Mouse (Mus musculus) liver, embryonic 15.5 days (tissue): ENCODE data around the gene Exoc7. TPM values are rescaled to one million over a fixed set of nuclear protein-coding genes. Genes with fewer than 3 reads are reported as not detected.
"Not testable (repeated sequence)": the region's sequence is repeated elsewhere in the genome, so short reads cannot be mapped to it uniquely, and the experiment has no call there.

ENCODE experiments used
- ATAC-seq: fragments of 200-750 bp; cut with Nextera tagmentation; 2 replicates; pipeline ENCODE4 v1.8.0; 2017; ENCODE audit warnings: moderate number of reproducible peaks, mild to moderate bottlenecking, moderate library complexity; ENCODE audit not compliant: insufficient read depth
- H3K27ac ChIP-seq: fragments of 300-500 bp; sonication (generic); replicated peaks from 2 replicates; pipeline ENCODE4 v1.5.1; 2015; ENCODE audit warnings: mild to moderate bottlenecking, inconsistent platforms
- H3K27me3 ChIP-seq: fragments of 300-500 bp; sonication (generic); 2 replicates; pipeline ENCODE4 v1.6.1; 2015; ENCODE audit warnings: mild to moderate bottlenecking, inconsistent platforms
- H3K36me3 ChIP-seq: fragments of 300-500 bp; sonication (generic); replicated peaks from 2 replicates; pipeline ENCODE4 v1.6.1; 2015; ENCODE audit warnings: moderate library complexity, mild to moderate bottlenecking, inconsistent platforms
- H3K4me1 ChIP-seq: fragments of 300-500 bp; sonication (generic); replicated peaks from 2 replicates; pipeline ENCODE4 v1.6.1; 2015; ENCODE audit warnings: inconsistent platforms
- H3K4me2 ChIP-seq: fragments of 300-500 bp; sonication (generic); 2 replicates; pipeline ENCODE4 v1.6.1; 2015; ENCODE audit warnings: moderate library complexity, mild to moderate bottlenecking, inconsistent platforms
- H3K4me3 ChIP-seq: fragments of 300-500 bp; sonication (generic); replicated peaks from 2 replicates; pipeline ENCODE4 v1.5.1; 2015; ENCODE audit warnings: mild to moderate bottlenecking, inconsistent platforms
- H3K9ac ChIP-seq: fragments of 300-500 bp; sonication (generic); 2 replicates; pipeline ENCODE4 v1.6.1; 2015; ENCODE audit warnings: moderate library complexity, mild to moderate bottlenecking, inconsistent platforms
- H3K9me3 ChIP-seq: fragments of 300-500 bp; sonication (generic); replicated peaks from 2 replicates; pipeline ENCODE4 v1.6.1; 2016; ENCODE audit warnings: inconsistent platforms
- WGBS: fragments of 180-500 bp; shearing (Covaris S2); methylation state at CpG from one replicate; pipeline ENCODE4 v1.1.7; 2015; ENCODE audit warnings: mixed read lengths; ENCODE audit not compliant: insufficient replicate concordance; 5-methylcytosine and 5-hydroxymethylcytosine counted together
- polyA plus RNA-seq: library from polyadenylated mRNA; unstranded; fragments of >200 nt; fragmentation: Nextera tagmentation; extraction: Ambion mirVana; gene quantifications from 2 replicates; pipeline ENCODE4 v1.2.1, GENCODE M21; 2015

Gene Exoc7
- polyA plus RNA-seq, 1 experiment from 2014 or later: 19.1 TPM

- Histone ChIP-seq H3K36me3 (peaks cover 38% of the 10 kb centered on the region), H3K27me3 (peaks cover 6% of the 10 kb centered on the region), H3K4me2 (no peak overlapping the region), H3K4me3 (no peak overlapping the region), H3K27ac (no peak overlapping the region), H3K9ac (no peak overlapping the region), H3K9me3 (no peaks in the 10 kb centered on the region), H3K4me1 (peaks cover 36% of the 10 kb centered on the region)
- ATAC-seq: no peak
- 54% methylated on average over 8 of the region's 8 CpGs for WGBS
These were observed 16.5 kb downstream of the Exoc7 start for GRCm38 (mm10) chr11:116290556-116290955.

DNA sequence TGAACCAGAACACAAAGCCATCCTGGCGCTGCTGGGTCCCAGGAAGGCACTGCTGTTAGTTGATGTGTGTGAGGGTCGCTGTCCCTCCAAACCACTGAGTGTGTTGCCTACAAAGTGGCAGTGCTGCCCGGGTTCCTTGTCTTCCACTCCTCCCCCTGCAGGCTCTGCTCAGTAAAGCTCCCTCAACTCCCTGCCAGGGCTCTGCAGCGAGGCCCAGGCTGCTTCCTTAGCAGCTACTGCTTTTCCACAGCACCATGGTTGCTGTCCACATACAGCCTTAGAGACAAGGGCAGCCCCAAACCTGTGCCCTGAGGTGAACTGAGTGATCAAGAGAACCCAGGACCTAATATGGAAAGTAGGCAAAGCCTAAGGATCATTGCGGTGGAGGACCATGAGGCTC is 19.7 kb downstream of the Exoc7 start:
- Histone ChIP-seq H3K4me1 (peaks cover 21% of the 10 kb centered on the region), H3K4me3 (no peak overlapping the region), H3K27me3 (peaks cover 39% of the 10 kb centered on the region), H3K36me3 (peaks cover 29% of the 10 kb centered on the region), H3K4me2 (no peak overlapping the region), H3K27ac (no peak overlapping the region), H3K9ac (no peak overlapping the region), H3K9me3 (no peaks in the 10 kb centered on the region)
- ATAC-seq: no peak
- WGBS: 68% methylated on average over 5 of the region's 5 CpGs

DNA sequence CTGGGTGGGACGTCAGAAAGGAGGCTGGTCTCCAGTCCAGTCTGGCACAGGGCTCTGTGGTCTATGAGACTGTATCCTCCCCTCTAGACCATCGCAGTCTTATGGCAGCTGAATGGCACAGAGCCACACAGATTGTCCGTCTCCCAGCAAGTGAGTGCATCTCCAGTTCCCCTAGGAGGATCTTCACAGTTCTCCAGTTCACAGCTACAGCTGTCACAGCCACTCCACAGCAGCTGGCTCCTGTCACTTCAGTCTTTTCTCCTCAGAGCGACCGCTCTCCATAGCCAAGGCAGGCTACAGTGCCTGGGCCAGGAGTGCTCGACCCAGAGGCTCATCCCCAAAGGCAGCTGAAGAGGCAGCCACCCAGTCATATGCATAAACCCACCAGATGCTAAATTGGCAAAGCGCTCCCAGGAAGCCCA is 21.3 kb downstream of the Exoc7 start:
- no peak overlapping the region for H3K4me2 ChIP-seq
- H3K9me3 ChIP-seq: no peaks in the 10 kb centered on the region
- ATAC-seq: no peak
- no peak overlapping the region for H3K9ac ChIP-seq
- WGBS: 61% methylated on average over 7 of the region's 7 CpGs
- peaks cover 21% of the 10 kb centered on the region for H3K36me3 ChIP-seq
- peaks cover 31% of the 10 kb centered on the region for H3K4me1 ChIP-seq
- peaks cover 54% of the 10 kb centered on the region for H3K27me3 ChIP-seq
- no peak overlapping the region for H3K27ac ChIP-seq
- H3K4me3 ChIP-seq: no peak overlapping the region

DNA sequence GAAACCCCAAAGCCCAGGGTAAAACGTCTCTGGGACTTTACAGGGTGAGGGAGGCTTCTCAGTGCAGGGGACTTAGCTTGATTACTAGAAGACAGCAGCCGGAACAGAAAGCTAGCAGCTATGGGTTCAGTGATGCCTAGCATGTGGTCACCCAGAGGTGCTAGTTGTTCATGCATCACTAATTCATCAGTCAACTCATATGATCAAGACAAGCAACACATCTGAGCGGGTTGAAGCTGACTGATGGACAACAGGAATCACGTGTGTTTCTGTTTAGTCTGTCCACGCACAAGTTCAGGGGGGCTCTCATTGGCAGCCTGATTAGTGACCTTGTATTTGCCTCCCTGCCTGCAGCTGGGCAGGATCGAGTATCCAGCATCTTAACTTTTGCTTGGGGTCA is 23.1 kb downstream of the Exoc7 start:
- peaks cover 25% of the 10 kb centered on the region for H3K4me1 ChIP-seq
- H3K4me2 ChIP-seq: no peak overlapping the region
- 46% methylated on average over 6 of the region's 6 CpGs for WGBS
- H3K4me3 ChIP-seq: no peak overlapping the region
- no peaks in the 10 kb centered on the region for H3K9me3 ChIP-seq
- H3K36me3 ChIP-seq: peaks cover 10% of the 10 kb centered on the region
- H3K9ac ChIP-seq: no peak overlapping the region
- ATAC-seq: no peak
- H3K27ac ChIP-seq: no peak overlapping the region
- H3K27me3 ChIP-seq: peaks cover 68% of the 10 kb centered on the region

DNA sequence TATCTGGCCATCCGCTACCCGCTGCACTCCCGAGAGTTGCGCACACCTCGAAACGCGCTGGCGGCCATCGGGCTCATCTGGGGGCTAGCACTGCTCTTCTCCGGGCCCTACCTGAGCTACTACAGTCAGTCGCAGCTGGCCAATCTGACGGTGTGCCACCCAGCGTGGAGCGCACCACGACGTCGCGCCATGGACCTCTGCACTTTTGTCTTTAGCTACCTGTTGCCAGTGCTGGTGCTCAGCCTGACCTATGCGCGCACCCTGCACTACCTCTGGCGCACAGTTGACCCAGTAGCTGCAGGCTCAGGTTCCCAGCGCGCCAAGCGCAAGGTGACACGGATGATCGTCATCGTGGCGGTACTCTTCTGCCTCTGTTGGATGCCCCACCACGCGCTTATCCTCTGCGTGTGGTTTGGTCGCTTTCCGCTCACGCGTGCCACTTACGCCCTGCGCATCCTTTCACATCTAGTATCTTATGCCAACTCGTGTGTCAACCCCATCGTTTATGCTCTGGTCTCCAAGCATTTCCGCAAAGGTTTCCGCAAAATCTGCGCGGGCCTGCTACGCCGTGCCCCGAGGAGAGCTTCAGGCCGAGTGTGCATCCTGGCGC is 24.0 kb downstream of the Exoc7 start:
- Histone ChIP-seq H3K4me1 (peaks cover 19% of the 10 kb centered on the region), H3K4me2 (no peak overlapping the region), H3K4me3 (no peak overlapping the region), H3K9me3 (no peaks in the 10 kb centered on the region), H3K27ac (no peak overlapping the region), H3K27me3 (peaks cover 72% of the 10 kb centered on the region), H3K9ac (no peak overlapping the region), H3K36me3 (peaks cover under 1% of the 10 kb centered on the region)
- WGBS: 10% methylated on average over 48 of the region's 48 CpGs
- no peak for ATAC-seq

DNA sequence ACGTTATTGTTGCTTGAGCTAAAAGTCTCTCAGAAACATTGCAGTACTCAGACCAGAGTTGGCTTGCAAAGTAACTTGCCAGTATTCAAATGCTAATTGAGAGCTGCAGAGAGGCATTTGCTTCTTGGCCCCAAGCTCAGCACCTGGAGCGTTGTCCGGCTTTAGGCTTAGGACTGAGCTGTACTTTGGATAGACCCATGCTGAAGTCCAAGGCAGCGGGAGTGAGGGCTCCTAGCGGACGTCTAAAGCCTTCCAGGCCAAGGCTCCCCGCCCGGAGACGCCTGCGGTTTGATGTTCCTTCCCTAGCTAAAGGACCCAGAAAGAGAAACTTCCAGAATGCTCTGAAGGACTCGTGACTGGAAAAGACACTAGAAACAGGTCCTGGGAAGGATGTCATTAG is 24.9 kb downstream of the Exoc7 start:
- H3K4me3 ChIP-seq: no peak overlapping the region
- no peak overlapping the region for H3K4me2 ChIP-seq
- no peak overlapping the region for H3K9ac ChIP-seq
- ATAC-seq: no peak
- H3K9me3 ChIP-seq: no peaks in the 10 kb centered on the region
- H3K27ac ChIP-seq: no peak overlapping the region
- WGBS: 3% methylated on average over 11 of the region's 11 CpGs
- H3K4me1 ChIP-seq: 0 out of 2 replicates have a peak, but pooled peaks cover 12% of the 10 kb centered on the region
- H3K36me3 ChIP-seq: no peaks in the 10 kb centered on the region
- H3K27me3 ChIP-seq: peaks cover 72% of the 10 kb centered on the region

- peak overlapping the region; percentile 40 for H3K4me2 ChIP-seq
- no peak overlapping the region for H3K27ac ChIP-seq
- WGBS: 3% methylated on average over 18 of the region's 18 CpGs
- no peak overlapping the region for H3K9ac ChIP-seq
- 0 out of 2 replicates have a peak, but pooled peaks cover 12% of the 10 kb centered on the region for H3K4me1 ChIP-seq
- H3K36me3 ChIP-seq: no peaks in the 10 kb centered on the region
- peaks cover 72% of the 10 kb centered on the region for H3K27me3 ChIP-seq
- no peaks in the 10 kb centered on the region for H3K9me3 ChIP-seq
- H3K4me3 ChIP-seq: peak overlapping the region; percentile 3; the same call in 1 of the 2 replicates
- no peak for ATAC-seq
These were observed 25.4 kb downstream of the Exoc7 start for GRCm38 (mm10) chr11:116281671-116282070.

- H3K9me3 ChIP-seq: no peaks in the 10 kb centered on the region
- 0 out of 2 replicates have a peak, but pooled peaks cover 12% of the 10 kb centered on the region for H3K4me1 ChIP-seq
- H3K4me2 ChIP-seq: peak within 1 kb of the TSS; percentile 40
- H3K9ac ChIP-seq: no peak within 1 kb of the TSS
- H3K36me3 ChIP-seq: no peaks in the 10 kb centered on the region
- H3K4me3 ChIP-seq: peak within 1 kb of the TSS; percentile 3; the same call in 1 of the 2 replicates
- 7% methylated on average over 48 of the region's 48 CpGs for WGBS
- peaks cover 69% of the 10 kb centered on the region for H3K27me3 ChIP-seq
- no peak for ATAC-seq
- no peak within 1 kb of the TSS for H3K27ac ChIP-seq
These were observed 26.0 kb downstream of the Exoc7 start, which contains the start of gene Galr2 for GRCm38 (mm10) chr11:116280751-116281663. Gene Galr2, plus strand, starts transcription at chr11:116280939.

GRCm38 (mm10) chr11:116277184-116277583 is 29.8 kb downstream of the Exoc7 start:
- not testable (repeated sequence) for H3K27ac ChIP-seq, H3K4me2 ChIP-seq, H3K4me3 ChIP-seq, H3K9ac ChIP-seq, ATAC-seq, H3K36me3 ChIP-seq, H3K9me3 ChIP-seq
- Histone ChIP-seq H3K27me3 (peaks cover 32% of the 10 kb centered on the region), H3K4me1 (peaks cover 26% of the 10 kb centered on the region)
- WGBS: 68% methylated on average over 1 of the region's 1 CpGs

DNA sequence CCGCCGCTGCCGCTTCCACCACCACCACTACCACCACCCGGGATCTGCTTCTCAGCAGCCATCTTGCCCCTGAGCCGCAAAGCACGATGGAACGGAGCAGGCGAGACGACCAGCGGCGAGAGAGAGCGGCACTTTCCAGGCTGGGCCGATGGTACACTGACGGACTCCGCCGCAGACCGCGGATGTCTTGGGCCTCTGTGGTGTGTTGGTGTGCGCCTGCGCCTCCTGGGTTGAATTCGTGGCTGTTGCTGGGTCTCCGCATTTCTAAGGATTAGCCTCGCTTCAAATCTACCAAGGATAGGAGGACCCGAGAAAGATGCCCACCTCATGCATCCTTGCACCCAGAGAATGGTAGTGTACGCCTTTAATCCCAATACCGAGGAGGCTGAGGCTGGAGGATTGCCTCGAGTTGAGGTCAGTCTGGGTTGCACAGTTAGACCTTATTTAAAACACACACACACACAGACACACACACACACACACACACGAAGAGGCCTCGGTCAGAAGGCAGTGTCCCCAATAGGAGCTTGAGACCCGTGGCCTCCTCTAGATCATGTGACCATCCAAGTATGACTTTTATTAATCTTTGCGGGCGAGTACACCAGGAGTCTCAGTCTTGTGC is 32.9 kb downstream of the Exoc7 start, which contains the start of gene Srp68:
Gene Srp68 (minus strand): TSS at position 173 of the 622 bp plus-strand sequence.
- 1% methylated on average over 32 of the region's 32 CpGs for WGBS
- Histone ChIP-seq H3K4me2 (peak within 1 kb of the TSS; percentile 92), H3K36me3 (peaks cover 26% of the 10 kb centered on the region), H3K27me3 (peaks cover 5% of the 10 kb centered on the region; the same call in 1 of the 2 replicates), H3K4me1 (peaks cover 29% of the 10 kb centered on the region), H3K9me3 (no peaks in the 10 kb centered on the region), H3K9ac (peak within 1 kb of the TSS; percentile 84), H3K4me3 (peak within 1 kb of the TSS; percentile 89), H3K27ac (peak within 1 kb of the TSS; percentile 73)
- peak; percentile 94 for ATAC-seq
